Mouse (Mus musculus): Measurements from ENCODE around the gene Psmd12.
"Not testable (repeated sequence)": the region's sequence is repeated elsewhere in the genome, so short reads cannot be mapped to it uniquely, and the experiment has no call there.

Psmd12 gene

GRCm38 (mm10) chr11:107462478-107462877, 16.8 kb upstream of the Psmd12 start:
- DNase-seq (ENCODE audit: low read depth, low spot score) = no peak

GRCm38 (mm10) chr11:107463251-107463681, 16.0 kb upstream of the Psmd12 start:
- DNase-seq (ENCODE audit: low read depth, low spot score) = no peak

- no peak for DNase-seq (ENCODE audit: low read depth, low spot score)
Measured at GRCm38 (mm10) chr11:107464141-107464540, 15.1 kb upstream of the Psmd12 start.

- DNase-seq (ENCODE audit: low read depth, low spot score) = no peak
Measured at GRCm38 (mm10) chr11:107465041-107465440, 14.2 kb upstream of the Psmd12 start.

DNA sequence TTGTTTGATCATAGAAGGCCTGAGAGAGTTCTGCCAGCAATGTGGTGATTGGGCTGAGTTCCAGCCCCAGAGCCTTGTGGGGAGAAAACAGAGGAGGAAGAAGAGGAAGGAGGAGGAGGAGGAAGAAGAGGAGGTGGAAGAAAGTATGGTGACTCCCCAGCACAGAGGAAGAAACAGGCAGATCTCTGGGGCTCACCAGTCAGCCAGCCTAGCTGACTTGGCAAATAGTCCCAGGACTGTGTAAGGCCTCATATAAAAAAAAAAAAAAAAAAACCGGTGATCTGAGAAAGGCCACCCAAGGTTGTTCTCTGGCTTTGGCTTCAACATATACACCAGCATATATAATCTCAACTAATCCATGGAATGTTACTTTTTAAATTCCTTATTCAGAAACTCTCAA, 13.3 kb upstream of the Psmd12 start:
- no peak for DNase-seq (ENCODE audit: low read depth, low spot score)

- DNase-seq (ENCODE audit: low read depth, low spot score) = no peak
Measured at GRCm38 (mm10) chr11:107466611-107467391, 12.5 kb upstream of the Psmd12 start.

- DNase-seq (ENCODE audit: low read depth, low spot score) = no peak
Measured at GRCm38 (mm10) chr11:107468252-107469030, 10.8 kb upstream of the Psmd12 start.

GRCm38 (mm10) chr11:107469031-107469522, 10.2 kb upstream of the Psmd12 start:
- peak; percentile 86 for DNase-seq (ENCODE audit: low read depth, low spot score)

DNA sequence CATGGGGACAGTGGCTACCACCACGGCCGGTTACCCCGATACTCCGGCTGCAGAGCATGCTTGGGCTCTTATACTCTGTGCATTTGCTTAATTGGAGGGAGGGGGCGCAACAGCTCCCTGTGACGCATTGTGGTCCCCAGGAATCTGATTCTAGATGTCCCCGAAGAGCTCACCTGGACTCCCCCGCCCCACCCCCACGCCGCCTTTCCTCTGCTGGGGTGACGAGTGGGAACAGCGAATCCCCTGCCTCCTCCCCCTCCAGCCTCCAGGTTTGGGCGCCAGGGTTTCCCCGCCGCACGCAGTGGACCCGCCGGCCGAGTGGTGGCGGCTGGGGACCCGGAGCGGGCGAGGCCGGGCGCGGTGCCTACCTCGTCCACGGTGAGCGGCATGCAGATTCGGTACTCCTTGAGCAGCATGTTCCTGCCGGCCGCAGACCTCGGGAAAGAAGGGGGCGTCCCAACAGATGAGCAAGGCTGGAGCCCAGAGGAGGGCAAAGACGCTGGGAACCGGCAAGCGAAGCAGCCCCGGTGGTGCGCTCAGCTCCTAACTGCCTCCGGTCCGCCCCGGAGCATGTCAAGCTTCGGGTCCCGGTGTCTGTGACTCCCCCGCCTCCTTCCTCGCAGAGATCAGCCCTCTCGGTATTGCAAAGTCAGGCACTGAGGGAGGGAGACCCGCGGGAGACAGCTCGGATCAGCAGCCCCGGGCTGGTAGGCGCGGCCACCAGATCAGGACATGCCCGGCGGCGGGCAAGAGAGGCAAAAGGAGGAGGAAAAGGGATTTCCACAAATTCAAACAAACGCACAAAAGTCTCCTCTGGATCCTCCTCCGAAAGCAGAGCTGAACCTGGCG, 9.5 kb upstream of the Psmd12 start:
- peak; percentile 61 for DNase-seq (ENCODE audit: low read depth, low spot score)

DNA sequence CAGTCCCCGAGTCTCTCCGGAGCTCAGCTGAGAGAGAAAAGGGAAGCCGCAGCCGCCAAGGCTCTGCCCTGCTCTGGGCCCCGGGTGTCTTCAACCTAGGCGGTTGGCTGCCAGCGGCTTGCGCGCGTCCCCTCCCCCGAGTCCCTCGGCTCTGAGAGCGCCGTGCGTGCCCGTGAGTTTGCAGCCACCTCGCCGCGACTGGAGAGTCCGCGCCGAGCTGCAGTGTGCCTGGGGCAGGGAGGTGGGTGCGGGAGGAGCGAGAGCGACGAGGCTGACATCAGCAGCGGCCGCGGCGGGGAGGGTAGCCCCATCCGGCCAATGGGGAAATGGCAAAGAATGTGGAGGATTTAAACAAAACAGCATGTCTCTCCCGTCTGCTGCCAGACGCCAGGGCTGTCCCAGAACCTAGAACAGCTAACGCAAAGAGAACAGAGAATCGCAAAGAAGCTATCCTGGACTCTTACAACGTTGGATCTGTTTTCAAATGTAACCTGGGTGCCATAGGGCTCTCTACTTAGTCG, 8.7 kb upstream of the Psmd12 start, which contains the start of gene Pitpnc1:
Gene Pitpnc1, minus strand, starts transcription at position 179 of the 521 bp plus-strand sequence.
- DNase-seq (ENCODE audit: low read depth, low spot score) = peak; percentile 96

- no peak for DNase-seq (ENCODE audit: low read depth, low spot score)
Measured at GRCm38 (mm10) chr11:107471071-107471720, 8.1 kb upstream of the Psmd12 start.

DNA sequence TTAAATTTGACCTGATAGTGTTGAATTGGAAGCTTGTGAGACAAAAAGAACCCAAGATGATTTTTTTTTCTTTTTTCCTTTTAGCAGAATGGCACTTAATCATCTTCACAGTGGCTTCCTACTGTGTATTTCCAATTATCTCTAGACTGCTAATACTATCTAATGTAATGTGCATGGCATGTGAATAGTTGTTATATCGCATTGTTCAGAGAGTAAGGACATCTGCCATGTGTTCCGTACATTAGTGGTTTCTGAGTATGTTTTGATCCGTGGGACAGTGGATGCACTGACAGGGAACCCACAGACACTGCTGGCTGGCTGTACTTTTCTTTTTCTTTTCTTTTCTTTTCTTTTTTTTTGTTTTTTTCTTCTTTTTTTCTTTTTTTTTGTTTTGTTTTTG, 7.0 kb upstream of the Psmd12 start:
- DNase-seq (ENCODE audit: low read depth, low spot score) = no peak

DNA sequence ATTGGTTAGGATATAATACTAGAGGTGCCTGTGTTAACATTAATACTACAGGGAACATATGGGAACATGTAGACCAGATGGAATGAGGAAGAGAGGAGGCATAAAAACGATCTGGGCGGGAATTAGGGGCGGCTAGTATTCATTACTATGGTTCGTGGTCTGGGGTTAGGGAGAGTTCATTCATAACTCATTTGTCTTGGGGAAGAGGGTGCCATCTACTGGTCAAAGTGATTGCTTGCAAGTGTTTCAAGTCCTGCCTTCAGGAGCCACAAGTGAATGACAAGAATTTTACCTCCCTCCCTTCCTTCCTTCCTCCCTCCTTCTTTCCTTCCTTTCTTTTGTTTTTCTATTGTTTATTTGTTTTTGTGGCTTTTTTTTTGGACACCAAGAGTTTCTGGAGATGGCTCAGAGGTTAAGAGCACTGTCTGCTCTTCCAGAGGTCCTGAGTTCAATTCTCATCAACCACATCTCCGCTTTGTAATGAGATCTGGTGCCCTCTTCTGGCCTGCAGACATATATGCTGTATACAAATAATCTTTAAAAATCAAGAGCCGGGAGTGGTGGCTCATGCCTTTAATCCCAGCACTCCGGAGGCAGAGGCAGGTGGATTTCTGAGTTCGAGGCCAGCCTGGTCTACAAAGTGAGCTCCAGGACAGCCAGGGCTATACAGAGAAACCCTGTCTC, 6.0 kb upstream of the Psmd12 start:
- peak; percentile 95 for DNase-seq (ENCODE audit: low read depth, low spot score)

DNA sequence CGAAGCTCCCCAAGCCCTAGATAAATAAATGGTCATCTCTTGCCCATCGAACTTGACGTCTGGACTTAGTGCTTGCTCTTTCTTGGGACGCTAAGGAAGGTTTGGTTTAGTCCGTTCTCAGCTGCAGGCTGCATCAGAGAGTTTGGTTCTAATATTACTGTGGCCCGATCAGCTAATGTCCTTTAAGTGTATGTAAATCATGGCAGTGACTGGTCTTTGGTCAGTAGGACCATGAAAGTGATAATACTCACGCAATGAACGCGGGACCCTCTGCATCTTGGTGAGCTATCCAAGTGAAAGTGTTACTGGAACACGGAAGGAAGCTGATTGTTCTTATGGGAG, 549 bp downstream of the Psmd12 start:
- no peak for DNase-seq (ENCODE audit: low read depth, low spot score)

GRCm38 (mm10) chr11:107484341-107484740, 5.1 kb downstream of the Psmd12 start:
- no peak for DNase-seq (ENCODE audit: low read depth, low spot score)

DNA sequence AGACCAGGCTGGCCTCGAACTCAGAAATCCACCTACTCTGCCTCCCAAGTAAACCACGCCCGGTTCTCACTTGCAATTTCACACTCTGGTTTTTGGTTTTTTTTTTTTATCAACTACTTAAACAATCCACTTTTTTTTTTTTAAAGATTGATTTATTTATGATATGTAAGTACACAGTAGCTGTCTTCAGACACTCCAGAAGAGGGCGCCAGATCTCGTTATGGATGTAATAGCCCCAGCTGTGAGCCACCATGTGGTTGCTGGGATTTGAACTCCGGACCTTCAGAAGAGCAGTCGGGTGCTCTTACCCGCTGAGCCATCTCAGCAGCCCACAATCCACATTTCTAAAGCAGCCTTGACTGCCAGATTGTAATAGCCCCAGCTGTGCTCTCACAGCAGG, 23.5 kb downstream of the Psmd12 start:
- DNase-seq (ENCODE audit: low read depth, low spot score) = no peak

GRCm38 (mm10) chr11:107504364-107504763, 25.1 kb downstream of the Psmd12 start:
- DNase-seq (ENCODE audit: low read depth, low spot score) = not testable (repeated sequence)

- DNase-seq (ENCODE audit: low read depth, low spot score) = peak; percentile 37
Measured at GRCm38 (mm10) chr11:107506260-107506659, 27.0 kb downstream of the Psmd12 start.

DNA sequence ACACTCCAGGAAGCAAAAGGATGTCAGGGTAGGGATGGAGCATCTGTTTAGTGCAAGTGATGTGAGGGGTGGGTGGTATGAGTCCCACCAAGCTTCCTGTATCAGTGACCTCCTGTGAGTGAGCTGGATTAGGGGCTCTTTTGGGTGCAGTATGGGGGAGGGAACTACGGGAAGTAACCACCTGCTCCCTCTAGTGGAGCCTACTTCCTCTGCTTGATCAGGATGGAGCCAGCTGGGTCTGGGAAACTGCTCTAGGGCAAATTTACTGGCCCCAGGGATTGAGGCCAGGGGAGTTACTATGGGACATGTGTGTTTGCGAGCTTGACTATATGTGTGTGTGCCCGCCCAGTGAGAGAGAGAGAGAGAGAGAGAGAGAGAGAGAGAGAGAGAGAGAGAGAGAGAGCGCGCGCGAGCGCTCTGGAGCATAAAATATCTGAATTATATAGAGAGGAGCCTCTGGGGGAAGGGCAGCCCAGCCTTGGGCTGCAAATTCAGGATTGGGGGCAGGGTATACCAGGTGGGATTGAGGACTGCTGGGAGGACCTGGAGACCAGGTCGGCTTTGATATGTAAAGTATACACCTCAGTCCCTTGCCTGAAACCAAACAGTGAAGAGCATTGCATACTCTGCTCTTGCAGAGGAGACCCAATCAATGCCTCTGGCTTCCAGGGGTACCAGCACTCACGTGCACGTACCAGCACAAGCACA, 30.5 kb downstream of the Psmd12 start:
- peak; percentile 32 for DNase-seq (ENCODE audit: low read depth, low spot score)
